Mouse (Mus musculus): ENCODE results near the gene Dgat2.

- no peak for TF ChIP-seq EP300 (IDR thresholded peaks at IDR 0.05; ENCODE audit: low read depth)
- no peak for TF ChIP-seq CTCF (IDR thresholded peaks at IDR 0.05; ENCODE audit: low read depth)
Observed at GRCm38 (mm10) chr7:99168756-99169155, 13.8 kb downstream of the Dgat2 start.
